Mouse (Mus musculus): ENCODE results near the gene Pfn3. TPM values are rescaled to one million over a fixed set of nuclear protein-coding genes. Genes with fewer than 3 reads are reported as not detected.

Gene Pfn3
- polyA plus RNA-seq, 2 experiments: not detected

DNA sequence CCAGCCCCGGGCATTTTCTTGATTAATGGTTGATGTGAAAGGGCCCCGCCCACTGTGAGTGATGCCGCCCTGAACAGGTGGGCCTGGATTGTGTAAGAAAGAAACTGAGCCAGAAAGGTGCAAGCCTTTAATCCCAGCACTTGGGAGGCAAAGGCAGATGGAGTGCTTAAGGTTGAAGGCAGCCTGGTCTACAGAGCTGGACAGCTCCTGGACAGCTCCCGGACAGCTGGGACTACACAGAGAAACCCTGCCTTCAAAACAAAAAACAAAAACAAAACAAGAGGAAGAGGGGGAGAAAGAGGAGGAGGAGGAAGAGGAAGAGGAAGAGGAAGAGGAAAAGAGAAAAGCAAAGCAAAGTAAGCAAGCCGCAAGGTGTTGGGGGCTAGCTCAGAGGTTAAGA, 4.1 kb upstream of the Pfn3 start:
- Histone ChIP-seq H3K4me1 (replicated peaks; ENCODE audit: control insufficient read depth in 2 of 2, insufficient read depth in 2 of 2, low read length in 1 of 2) (no peaks in the 10 kb centered on the region), H3K36me3 (replicated peaks; ENCODE audit: control insufficient read depth, insufficient read depth, low read depth) (no peaks in the 10 kb centered on the region), H3K27me3 (ENCODE audit: control insufficient read depth, insufficient read depth, low read length) (peaks cover 49% of the 10 kb centered on the region), H3K9ac (replicated peaks) (no peak overlapping the region), H3K27ac (no peak overlapping the region), H3K9me3 (ENCODE audit: control insufficient read depth, low read length) (no peaks in the 10 kb centered on the region), H3K4me2 (ENCODE audit: low read depth) (no peak overlapping the region), H3K4me3 (ENCODE audit: insufficient read depth in 1 of 2, low read depth in 2 of 2, low read length in 2 of 2) (no peak overlapping the region)
- WGBS (ENCODE audit: insufficient replicate concordance): 59% methylated on average over 5 of the region's 5 CpGs
- no peak for DNase-seq (ENCODE audit: low read depth in 3 of 3, low spot score in 3 of 3)
- ATAC-seq (ENCODE audit: insufficient read depth): no peak
- no peak for TF ChIP-seq EP300 (IDR thresholded peaks at IDR 0.05; ENCODE audit: low read depth)
- TF ChIP-seq CTCF (IDR thresholded peaks at IDR 0.05; ENCODE audit: low read depth): no peak

DNA sequence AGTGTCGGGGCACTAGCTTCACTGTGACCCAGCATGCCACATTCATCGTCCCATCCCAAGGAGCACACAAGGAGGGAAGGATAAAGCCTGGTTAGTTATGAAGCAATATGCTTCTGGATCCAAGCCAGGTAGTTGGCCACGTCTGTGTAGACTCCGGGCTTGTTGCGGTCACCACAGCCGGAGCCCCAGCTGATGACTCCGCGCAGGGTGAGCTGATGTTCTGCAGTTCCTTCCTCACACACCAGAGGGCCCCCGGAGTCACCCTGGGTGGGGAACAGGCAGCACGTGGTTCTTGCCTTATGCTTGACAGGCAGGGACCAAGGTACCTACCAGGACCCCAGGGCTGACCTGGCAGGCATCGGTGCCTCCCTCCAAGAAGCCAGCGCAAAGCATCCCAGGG, 3.0 kb upstream of the Pfn3 start:
- Histone ChIP-seq H3K9ac (replicated peaks) (no peak overlapping the region), H3K36me3 (replicated peaks; ENCODE audit: control insufficient read depth, insufficient read depth, low read depth) (no peaks in the 10 kb centered on the region), H3K27ac (no peak overlapping the region), H3K4me2 (ENCODE audit: low read depth) (no peak overlapping the region), H3K27me3 (ENCODE audit: control insufficient read depth, insufficient read depth, low read length) (peaks cover 49% of the 10 kb centered on the region), H3K4me3 (ENCODE audit: insufficient read depth in 1 of 2, low read depth in 2 of 2, low read length in 2 of 2) (no peak overlapping the region), H3K4me1 (replicated peaks; ENCODE audit: control insufficient read depth in 2 of 2, insufficient read depth in 2 of 2, low read length in 1 of 2) (no peaks in the 10 kb centered on the region), H3K9me3 (ENCODE audit: control insufficient read depth, low read length) (no peaks in the 10 kb centered on the region)
- ATAC-seq (ENCODE audit: insufficient read depth) (peak; percentile 62; the same call in 1 of the 2 replicates), DNase-seq (ENCODE audit: low read depth in 3 of 3, low spot score in 3 of 3) (peak; percentile 38 to 49 (median 48))
- no peak for TF ChIP-seq EP300 (IDR thresholded peaks at IDR 0.05; ENCODE audit: low read depth)
- peak; percentile 95 for TF ChIP-seq CTCF (IDR thresholded peaks at IDR 0.05; ENCODE audit: low read depth)
- 11% methylated on average over 12 of the region's 12 CpGs for whole genome bisulfite sequencing (ENCODE audit: insufficient replicate concordance)

DNA sequence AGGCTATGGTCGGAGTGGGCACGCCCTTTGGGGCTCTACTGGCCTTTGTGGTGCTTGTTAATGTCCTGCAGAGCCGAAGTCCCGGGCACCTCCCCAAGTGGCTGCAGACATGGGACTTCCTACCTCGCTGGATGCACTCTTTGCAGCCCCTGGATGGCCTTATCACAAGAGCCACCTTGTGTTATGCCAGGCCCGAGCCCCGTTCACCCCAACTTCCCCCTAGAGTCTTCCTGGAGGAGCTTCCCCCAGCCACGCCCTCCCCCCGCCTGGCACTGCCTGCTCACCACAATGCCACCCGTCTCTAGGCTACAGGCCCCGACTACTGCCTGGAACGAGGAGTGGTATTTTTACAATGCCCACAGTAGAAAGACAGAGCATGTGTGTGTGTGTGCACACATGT, 1.7 kb downstream of the Pfn3 start:
- Histone ChIP-seq H3K4me2 (ENCODE audit: low read depth) (no peak overlapping the region), H3K9ac (replicated peaks) (no peak overlapping the region), H3K4me3 (ENCODE audit: insufficient read depth in 1 of 2, low read depth in 2 of 2, low read length in 2 of 2) (no peak overlapping the region), H3K27ac (no peak overlapping the region), H3K4me1 (replicated peaks; ENCODE audit: control insufficient read depth in 2 of 2, insufficient read depth in 2 of 2, low read length in 1 of 2) (no peaks in the 10 kb centered on the region), H3K9me3 (ENCODE audit: control insufficient read depth, low read length) (no peaks in the 10 kb centered on the region), H3K36me3 (replicated peaks; ENCODE audit: control insufficient read depth, insufficient read depth, low read depth) (no peaks in the 10 kb centered on the region), H3K27me3 (ENCODE audit: control insufficient read depth, insufficient read depth, low read length) (peaks cover 15% of the 10 kb centered on the region)
- ATAC-seq (ENCODE audit: insufficient read depth) (peak; percentile 23; the same call in 1 of the 2 replicates), DNase-seq (ENCODE audit: low read depth in 3 of 3, low spot score in 3 of 3) (no peak)
- TF ChIP-seq CTCF (IDR thresholded peaks at IDR 0.05; ENCODE audit: low read depth): no peak
- TF ChIP-seq EP300 (IDR thresholded peaks at IDR 0.05; ENCODE audit: low read depth): no peak
- 21% methylated on average over 12 of the region's 12 CpGs for WGBS (ENCODE audit: insufficient replicate concordance)

DNA sequence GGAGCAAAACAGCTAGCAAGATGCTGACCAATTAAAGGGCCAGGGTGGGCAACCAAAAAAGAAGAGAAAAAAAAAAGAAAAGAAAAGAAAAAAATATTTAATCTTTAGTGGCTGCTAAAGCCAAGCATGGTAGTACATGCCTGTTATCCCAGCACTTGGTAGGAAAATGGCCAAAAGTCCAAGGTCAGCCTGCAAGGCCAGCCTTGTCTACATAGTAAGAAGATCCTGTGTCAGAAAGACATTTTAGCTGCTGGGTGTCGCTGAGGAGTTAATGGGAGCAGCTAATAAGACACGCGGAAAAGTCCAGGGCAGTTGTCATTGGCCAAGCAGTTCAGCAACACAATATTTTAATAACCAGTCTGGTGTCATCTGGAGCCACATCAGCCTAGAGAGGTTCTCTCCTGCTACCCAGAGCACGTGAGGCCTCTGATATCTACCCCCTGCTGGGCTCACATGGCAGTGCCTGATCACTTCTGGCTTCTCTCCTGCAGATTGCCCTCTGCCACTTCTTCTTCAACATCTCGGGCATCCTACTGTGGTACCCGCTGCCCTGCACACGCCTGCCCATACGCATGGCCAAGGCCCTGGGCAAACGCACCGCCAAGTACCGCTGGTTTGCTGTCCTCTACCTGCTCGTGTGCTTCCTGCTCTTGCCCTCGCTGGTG, 2.3 kb downstream of the Pfn3 start:
- no peaks in the 10 kb centered on the region for H3K36me3 ChIP-seq (replicated peaks; ENCODE audit: control insufficient read depth, insufficient read depth, low read depth)
- no peak overlapping the region for H3K27ac ChIP-seq
- WGBS (ENCODE audit: insufficient replicate concordance): 57% methylated on average over 13 of the region's 13 CpGs
- H3K9ac ChIP-seq (replicated peaks): no peak overlapping the region
- H3K9me3 ChIP-seq (ENCODE audit: control insufficient read depth, low read length): no peaks in the 10 kb centered on the region
- TF ChIP-seq CTCF (IDR thresholded peaks at IDR 0.05; ENCODE audit: low read depth): no peak
- TF ChIP-seq EP300 (IDR thresholded peaks at IDR 0.05; ENCODE audit: low read depth): no peak
- H3K27me3 ChIP-seq (ENCODE audit: control insufficient read depth, insufficient read depth, low read length): peaks cover 11% of the 10 kb centered on the region
- ATAC-seq (ENCODE audit: insufficient read depth) (no peak), DNase-seq (ENCODE audit: low read depth in 3 of 3, low spot score in 3 of 3) (no peak)
- H3K4me2 ChIP-seq (ENCODE audit: low read depth): no peak overlapping the region
- H3K4me1 ChIP-seq (replicated peaks; ENCODE audit: control insufficient read depth in 2 of 2, insufficient read depth in 2 of 2, low read length in 1 of 2): no peaks in the 10 kb centered on the region
- H3K4me3 ChIP-seq (ENCODE audit: insufficient read depth in 1 of 2, low read depth in 2 of 2, low read length in 2 of 2): no peak overlapping the region

DNA sequence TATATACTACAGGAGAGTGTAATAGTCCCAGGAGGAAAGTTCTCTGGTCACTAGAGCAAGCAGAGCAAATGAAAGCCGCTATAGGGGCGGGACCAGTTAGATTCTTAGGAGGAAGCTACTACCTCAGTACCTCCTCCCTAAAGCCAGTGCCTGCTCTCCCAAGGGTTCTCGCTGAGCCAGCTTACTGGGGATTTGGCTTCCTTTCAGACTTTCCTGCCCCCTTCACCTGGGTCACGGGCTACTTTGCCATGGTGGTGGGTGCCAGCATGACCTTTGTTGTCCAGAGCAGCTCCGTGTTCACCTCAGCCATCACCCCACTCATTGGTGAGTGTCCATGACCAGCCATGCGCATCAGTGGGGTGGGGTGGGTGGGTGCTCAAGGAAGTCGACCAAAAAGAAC, 3.2 kb downstream of the Pfn3 start:
- no peak for ATAC-seq (ENCODE audit: insufficient read depth)
- H3K36me3 ChIP-seq (replicated peaks; ENCODE audit: control insufficient read depth, insufficient read depth, low read depth): no peaks in the 10 kb centered on the region
- H3K27me3 ChIP-seq (ENCODE audit: control insufficient read depth, insufficient read depth, low read length): peaks cover 6% of the 10 kb centered on the region
- TF ChIP-seq CTCF (IDR thresholded peaks at IDR 0.05; ENCODE audit: low read depth) (no peak), EP300 (IDR thresholded peaks at IDR 0.05; ENCODE audit: low read depth) (no peak)
- H3K4me3 ChIP-seq (ENCODE audit: insufficient read depth in 1 of 2, low read depth in 2 of 2, low read length in 2 of 2): no peak overlapping the region
- no peak for DNase-seq (ENCODE audit: low read depth in 3 of 3, low spot score in 3 of 3)
- H3K4me1 ChIP-seq (replicated peaks; ENCODE audit: control insufficient read depth in 2 of 2, insufficient read depth in 2 of 2, low read length in 1 of 2): no peaks in the 10 kb centered on the region
- WGBS (ENCODE audit: insufficient replicate concordance): 53% methylated on average over 7 of the region's 7 CpGs
- H3K9me3 ChIP-seq (ENCODE audit: control insufficient read depth, low read length): no peaks in the 10 kb centered on the region
- H3K4me2 ChIP-seq (ENCODE audit: low read depth): no peak overlapping the region
- H3K27ac ChIP-seq: no peak overlapping the region
- no peak overlapping the region for H3K9ac ChIP-seq (replicated peaks)

All from liver, embryonic 14.5 days (tissue).